Mouse (Mus musculus): ENCODE data around the gene Ifrd2. TPM values are rescaled to one million over a fixed set of nuclear protein-coding genes. Genes with fewer than 3 reads are reported as not detected.

Gene Ifrd2
- polyA plus RNA-seq, 1 experiment from 2014 or later = 40.0 TPM

DNA sequence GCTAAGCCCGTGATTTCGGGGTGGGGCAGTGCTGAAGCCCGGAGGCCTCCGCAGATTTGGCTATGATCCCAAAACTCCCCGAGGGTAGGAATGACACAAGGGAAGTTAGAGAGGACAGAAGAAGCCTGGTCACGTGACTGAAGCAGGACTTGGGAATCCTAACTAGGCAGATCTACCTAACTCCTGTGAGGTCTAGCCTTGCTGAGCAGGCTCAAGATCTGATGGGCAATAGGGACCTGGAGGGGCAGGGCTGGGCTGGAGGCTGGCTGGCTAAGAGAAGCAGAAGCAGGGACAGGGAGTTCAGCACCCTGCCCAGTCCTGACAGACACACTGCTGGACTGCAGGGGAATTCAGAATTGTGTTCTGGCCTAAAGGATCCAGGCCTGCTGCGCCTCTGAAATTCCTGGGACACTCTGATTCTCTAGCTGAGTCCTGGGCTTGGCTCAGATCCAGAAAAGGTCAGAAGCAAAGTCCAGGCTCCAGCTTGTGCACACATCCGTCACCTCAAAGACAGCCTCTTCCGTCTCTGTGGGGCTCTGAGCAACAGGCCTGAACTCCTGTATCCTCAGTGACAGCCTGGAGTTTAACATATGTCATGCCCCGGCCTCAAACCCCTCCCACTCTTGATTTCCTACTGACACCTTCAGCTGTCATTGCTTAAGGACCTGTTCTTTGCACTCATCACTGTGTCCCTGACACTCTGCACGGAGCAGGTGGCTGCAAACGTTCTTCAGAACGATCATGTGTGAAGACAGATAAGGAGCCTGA is 31.5 kb downstream of the Ifrd2 start:
- Histone ChIP-seq H3K27me3 (no peaks in the 10 kb centered on the region), H3K9me3 (no peaks in the 10 kb centered on the region), H3K4me2 (no peak overlapping the region), H3K4me3 (no peak overlapping the region), H3K27ac (peak overlapping the region; percentile 88), H3K9ac (peak overlapping the region; percentile 27; the same call in 1 of the 2 replicates), H3K4me1 (peaks cover 37% of the 10 kb centered on the region), H3K36me3 (peaks cover 78% of the 10 kb centered on the region)
- WGBS = 14% methylated on average over 13 of the region's 13 CpGs
- peak; percentile 73 for ATAC-seq (ENCODE audit: borderline replicate concordance, extremely low read depth, low FRiP score, low TSS enrichment)

DNA sequence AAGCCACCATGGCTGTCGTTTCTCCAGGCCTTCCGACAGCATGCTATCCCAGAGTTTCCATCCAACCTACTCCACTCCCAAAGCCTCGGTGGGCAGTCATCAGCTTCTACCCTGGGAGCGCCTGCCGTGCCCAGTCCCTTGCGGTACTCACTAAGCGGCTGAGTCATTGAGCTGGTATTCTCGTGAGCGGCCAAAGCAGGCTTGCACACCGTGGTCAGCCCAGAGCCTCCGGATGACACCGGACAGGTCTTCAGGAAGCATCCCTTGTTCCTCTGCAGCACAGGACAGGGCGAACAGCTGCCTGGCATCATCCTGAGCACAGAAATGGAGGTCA is 32.1 kb downstream of the Ifrd2 start:
- WGBS = 42% methylated on average over 13 of the region's 13 CpGs
- H3K4me2 ChIP-seq = no peak overlapping the region
- peak overlapping the region; percentile 88 for H3K27ac ChIP-seq
- no peak overlapping the region for H3K9ac ChIP-seq
- no peaks in the 10 kb centered on the region for H3K9me3 ChIP-seq
- H3K4me3 ChIP-seq = no peak overlapping the region
- no peak; the same call in none of the 2 replicates for ATAC-seq (ENCODE audit: borderline replicate concordance, extremely low read depth, low FRiP score, low TSS enrichment)
- H3K36me3 ChIP-seq = peaks cover 78% of the 10 kb centered on the region
- H3K4me1 ChIP-seq = peaks cover 41% of the 10 kb centered on the region
- H3K27me3 ChIP-seq = no peaks in the 10 kb centered on the region

DNA sequence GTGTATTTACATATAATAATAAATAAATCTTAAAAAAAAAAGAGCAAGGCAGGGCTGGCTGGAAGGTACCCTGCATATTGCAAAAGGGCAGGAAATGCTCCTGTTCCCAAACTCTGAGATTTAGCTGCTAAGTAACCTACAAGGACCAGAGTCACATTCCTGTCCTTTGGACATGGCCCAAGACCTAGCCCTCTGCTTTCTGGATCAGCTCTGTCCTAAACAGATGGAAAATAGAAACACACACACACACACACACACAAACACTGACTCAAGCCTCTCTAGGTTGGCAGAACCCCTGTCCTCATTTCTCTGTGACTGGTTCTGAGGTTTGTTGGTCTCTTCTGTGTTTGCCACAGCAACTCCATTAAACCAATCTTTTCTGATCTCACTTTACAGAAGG is 33.5 kb downstream of the Ifrd2 start:
- Histone ChIP-seq H3K27me3 (no peaks in the 10 kb centered on the region), H3K27ac (no peak overlapping the region), H3K4me2 (no peak overlapping the region), H3K4me3 (no peak overlapping the region), H3K9ac (no peak overlapping the region), H3K36me3 (peaks cover 76% of the 10 kb centered on the region), H3K9me3 (no peaks in the 10 kb centered on the region), H3K4me1 (peaks cover 53% of the 10 kb centered on the region)
- ATAC-seq (ENCODE audit: borderline replicate concordance, extremely low read depth, low FRiP score, low TSS enrichment) = no peak

DNA sequence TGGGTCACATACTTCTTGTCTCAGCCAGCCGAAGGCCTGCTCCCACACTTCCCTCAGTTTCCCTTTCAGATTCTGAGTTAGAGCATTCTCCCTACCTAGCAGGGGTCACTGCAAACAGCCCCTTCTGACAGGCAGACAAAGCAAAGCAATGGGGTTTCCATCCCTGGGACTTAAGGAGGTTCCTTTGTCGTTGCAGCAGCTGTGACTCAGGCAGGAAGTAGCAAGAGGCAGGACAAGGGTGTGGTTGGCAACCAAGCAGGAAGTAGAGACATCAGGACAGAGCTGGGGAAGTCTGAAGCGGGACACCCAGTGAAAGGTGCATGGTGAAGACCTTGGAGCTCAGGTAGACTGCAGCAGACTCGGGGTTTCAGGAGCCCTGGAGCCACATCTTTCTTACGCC is 37.1 kb downstream of the Ifrd2 start:
- H3K27ac ChIP-seq = peak overlapping the region; percentile 59; the same call in 1 of the 2 replicates
- no peak overlapping the region for H3K9ac ChIP-seq
- no peak overlapping the region for H3K4me3 ChIP-seq
- no peak overlapping the region for H3K4me2 ChIP-seq
- peaks cover 70% of the 10 kb centered on the region for H3K4me1 ChIP-seq
- no peak for ATAC-seq (ENCODE audit: borderline replicate concordance, extremely low read depth, low FRiP score, low TSS enrichment)
- no peaks in the 10 kb centered on the region for H3K9me3 ChIP-seq
- peaks cover 44% of the 10 kb centered on the region for H3K36me3 ChIP-seq
- H3K27me3 ChIP-seq = no peaks in the 10 kb centered on the region
- 72% methylated on average over 5 of the region's 5 CpGs for WGBS

DNA sequence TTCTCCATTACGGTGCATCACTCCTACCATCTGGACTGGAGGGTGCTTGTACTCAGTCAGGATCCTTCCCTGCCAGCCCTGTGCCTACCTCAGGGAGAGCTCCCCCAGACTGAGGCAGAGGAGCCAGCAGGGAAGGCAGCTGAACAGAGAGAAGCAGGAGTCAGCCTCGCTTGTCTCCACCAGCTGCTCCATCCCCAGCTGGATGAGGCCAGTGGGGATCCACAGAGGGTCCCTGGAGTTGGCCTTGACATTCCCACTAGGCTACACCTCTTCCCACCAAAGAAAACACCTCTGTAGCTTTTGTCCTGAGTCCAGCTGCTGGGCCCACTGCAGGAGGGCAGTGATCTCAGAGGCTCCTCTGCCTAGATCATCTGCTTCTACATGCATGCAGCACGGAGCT is 37.5 kb downstream of the Ifrd2 start:
- Histone ChIP-seq H3K4me1 (peaks cover 70% of the 10 kb centered on the region), H3K36me3 (peaks cover 40% of the 10 kb centered on the region), H3K27me3 (no peaks in the 10 kb centered on the region), H3K9me3 (no peaks in the 10 kb centered on the region), H3K4me3 (no peak overlapping the region), H3K9ac (no peak overlapping the region), H3K27ac (peak overlapping the region; percentile 59; the same call in 1 of the 2 replicates), H3K4me2 (no peak overlapping the region)
- no peak for ATAC-seq (ENCODE audit: borderline replicate concordance, extremely low read depth, low FRiP score, low TSS enrichment)
- 85% methylated on average over 3 of the region's 3 CpGs for WGBS

DNA sequence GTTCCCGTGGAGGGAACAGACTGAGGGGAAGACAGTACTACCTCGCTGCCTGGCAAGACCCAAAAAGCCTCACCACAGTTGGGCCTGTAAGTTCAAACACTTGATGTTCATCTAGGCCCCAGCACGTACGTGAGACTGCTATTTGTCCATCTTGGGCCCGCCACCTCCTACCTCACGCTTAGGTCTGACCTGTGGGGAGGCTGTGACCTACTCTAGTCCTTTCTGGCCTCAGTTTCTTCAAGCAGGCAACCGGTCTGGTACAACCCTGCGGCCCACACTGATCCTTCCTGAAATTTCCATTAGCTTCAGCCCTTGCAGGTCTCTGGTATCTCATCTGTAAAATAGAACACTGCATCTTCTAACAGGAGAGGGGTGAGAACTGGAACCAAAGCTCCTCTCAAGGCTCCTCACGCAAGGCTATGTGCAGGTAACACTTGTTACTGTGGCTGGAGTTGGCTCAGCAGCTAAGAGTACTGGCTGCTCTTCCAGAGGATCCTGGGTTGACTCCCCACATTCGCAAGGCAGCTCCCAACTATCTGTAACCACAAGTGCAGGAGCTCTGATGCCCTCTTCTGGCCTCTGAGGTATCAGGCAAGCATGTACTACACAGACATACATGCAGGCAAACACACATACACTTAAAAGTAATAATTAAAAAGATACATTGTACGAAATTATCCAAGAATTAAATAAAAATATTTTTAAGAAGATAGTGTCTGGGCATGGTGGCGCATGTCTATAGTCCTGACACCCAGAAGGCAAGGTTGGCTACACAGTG is 38.1 kb downstream of the Ifrd2 start:
- Histone ChIP-seq H3K27me3 (no peaks in the 10 kb centered on the region), H3K4me2 (no peak overlapping the region), H3K4me1 (peaks cover 70% of the 10 kb centered on the region), H3K9me3 (no peaks in the 10 kb centered on the region), H3K36me3 (peaks cover 34% of the 10 kb centered on the region), H3K4me3 (no peak overlapping the region), H3K9ac (no peak overlapping the region), H3K27ac (peak overlapping the region; percentile 90)
- 85% methylated on average over 12 of the region's 12 CpGs for WGBS
- ATAC-seq (ENCODE audit: borderline replicate concordance, extremely low read depth, low FRiP score, low TSS enrichment) = no peak

DNA sequence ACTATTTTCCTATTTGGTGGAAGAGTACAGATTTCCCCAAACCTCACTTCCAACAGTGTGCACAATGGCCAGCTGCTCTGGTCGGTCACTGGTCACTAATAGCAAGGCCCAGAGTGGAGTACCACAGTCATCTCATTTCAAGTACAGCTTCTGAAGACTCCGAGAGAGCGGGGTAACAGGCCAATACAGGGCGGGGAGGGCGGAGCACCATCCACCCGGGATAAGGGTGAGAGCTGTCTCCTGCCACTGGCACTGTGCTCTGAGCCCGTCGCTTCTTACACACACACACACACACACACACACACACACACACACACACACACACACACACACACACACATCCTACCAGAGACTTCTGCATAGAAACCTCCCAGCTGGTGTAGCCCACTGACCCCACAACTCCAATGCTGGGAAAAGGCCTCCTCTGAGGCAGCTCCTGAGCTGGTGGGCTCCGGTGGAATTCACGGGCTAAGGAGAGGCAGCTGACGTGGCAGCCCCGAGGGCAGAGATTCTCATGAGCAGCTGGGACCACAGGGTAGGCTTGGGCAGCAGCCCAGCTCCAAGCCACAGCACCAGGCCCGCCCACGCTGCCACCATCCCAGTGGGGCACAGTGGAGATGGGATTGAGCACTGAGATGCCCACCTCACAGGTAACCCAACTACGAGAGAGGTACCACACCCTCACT is 38.9 kb downstream of the Ifrd2 start:
- peak; percentile 50 for ATAC-seq (ENCODE audit: borderline replicate concordance, extremely low read depth, low FRiP score, low TSS enrichment)
- Histone ChIP-seq H3K27me3 (no peaks in the 10 kb centered on the region), H3K4me1 (peaks cover 73% of the 10 kb centered on the region), H3K4me3 (peak overlapping the region; percentile 4; the same call in 1 of the 2 replicates), H3K9ac (peak overlapping the region; percentile 42), H3K9me3 (no peaks in the 10 kb centered on the region), H3K27ac (peak overlapping the region; percentile 90), H3K36me3 (peaks cover 34% of the 10 kb centered on the region), H3K4me2 (peak overlapping the region; percentile 45)
- 36% methylated on average over 15 of the region's 15 CpGs for WGBS

DNA sequence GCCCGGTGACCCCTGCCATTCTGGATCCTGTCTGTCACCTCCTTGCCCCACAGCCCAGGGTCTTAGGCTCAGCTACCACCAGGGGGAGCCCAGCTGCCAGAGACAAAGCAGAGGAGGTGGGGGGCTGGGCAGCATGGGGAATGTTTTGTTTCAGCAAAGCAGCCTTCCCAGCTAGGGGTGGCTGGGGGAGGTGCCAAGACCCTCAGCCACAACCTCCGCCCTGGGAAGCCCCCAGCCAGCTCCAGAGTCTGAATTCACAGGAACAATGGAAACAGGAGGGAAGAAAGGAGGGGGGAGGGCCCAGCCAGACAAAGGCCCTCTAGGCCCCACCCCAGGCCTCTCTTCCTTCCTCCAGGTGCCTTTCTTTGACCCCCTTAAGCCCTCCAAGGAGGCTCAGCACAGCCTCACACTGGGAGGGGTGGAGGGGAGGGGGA is 39.4 kb downstream of the Ifrd2 start:
- Histone ChIP-seq H3K36me3 (peaks cover 34% of the 10 kb centered on the region), H3K9ac (peak overlapping the region; percentile 42), H3K4me1 (peaks cover 75% of the 10 kb centered on the region), H3K4me3 (peak overlapping the region; percentile 4; the same call in 1 of the 2 replicates), H3K4me2 (peak overlapping the region; percentile 45), H3K27ac (peak overlapping the region; percentile 90), H3K27me3 (no peaks in the 10 kb centered on the region), H3K9me3 (no peaks in the 10 kb centered on the region)
- ATAC-seq (ENCODE audit: borderline replicate concordance, extremely low read depth, low FRiP score, low TSS enrichment) = peak; percentile 68
- WGBS = 4% methylated on average over 2 of the region's 2 CpGs

DNA sequence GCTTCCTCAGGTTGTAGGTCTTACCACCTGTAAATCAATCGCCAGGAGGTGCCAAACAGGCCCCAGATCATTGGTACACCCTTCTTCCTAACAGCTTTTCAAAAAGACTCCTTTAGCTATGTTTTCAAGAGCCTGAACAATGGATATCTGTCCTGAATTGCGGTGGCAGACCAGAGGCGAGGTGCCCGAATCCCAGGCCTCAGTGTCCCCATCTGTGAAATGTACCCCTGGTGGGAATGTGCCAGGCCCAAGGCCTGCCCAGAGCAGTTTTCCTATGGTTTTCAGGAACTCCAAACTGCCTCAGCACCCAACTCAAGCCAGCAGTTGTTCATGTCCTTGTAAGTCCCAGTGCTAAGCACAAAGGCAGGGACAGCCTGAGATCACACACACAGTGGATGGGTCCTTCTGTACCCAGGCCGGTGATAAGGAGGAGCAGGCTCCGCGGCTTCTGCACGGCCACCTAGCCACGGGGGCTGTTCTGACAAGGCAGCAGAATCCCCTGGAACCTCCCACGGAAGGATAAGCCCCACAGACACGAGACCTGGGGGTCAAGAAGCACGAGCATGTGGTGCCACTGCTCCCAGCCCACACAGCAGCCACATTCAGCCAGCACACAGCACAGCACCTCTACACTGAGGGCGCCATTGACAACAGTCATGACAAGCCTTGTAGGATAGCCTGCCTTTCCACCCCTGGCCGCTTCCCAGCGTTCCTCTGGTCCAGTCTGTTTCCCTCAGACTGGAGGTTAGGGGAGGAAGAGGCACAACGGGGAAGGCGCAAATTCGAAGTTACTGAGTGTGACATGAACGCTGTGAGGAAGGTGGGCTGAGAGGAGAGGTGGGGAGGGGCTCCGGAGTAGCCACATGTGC is 40.2 kb downstream of the Ifrd2 start:
- no peak for ATAC-seq (ENCODE audit: borderline replicate concordance, extremely low read depth, low FRiP score, low TSS enrichment)
- H3K27me3 ChIP-seq = no peaks in the 10 kb centered on the region
- H3K27ac ChIP-seq = peak overlapping the region; percentile 90
- peaks cover 27% of the 10 kb centered on the region for H3K36me3 ChIP-seq
- peak overlapping the region; percentile 29 for H3K9ac ChIP-seq
- H3K9me3 ChIP-seq = no peaks in the 10 kb centered on the region
- 32% methylated on average over 20 of the region's 20 CpGs for WGBS
- H3K4me2 ChIP-seq = peak overlapping the region; percentile 45
- peaks cover 83% of the 10 kb centered on the region for H3K4me1 ChIP-seq
- H3K4me3 ChIP-seq = no peak overlapping the region

DNA sequence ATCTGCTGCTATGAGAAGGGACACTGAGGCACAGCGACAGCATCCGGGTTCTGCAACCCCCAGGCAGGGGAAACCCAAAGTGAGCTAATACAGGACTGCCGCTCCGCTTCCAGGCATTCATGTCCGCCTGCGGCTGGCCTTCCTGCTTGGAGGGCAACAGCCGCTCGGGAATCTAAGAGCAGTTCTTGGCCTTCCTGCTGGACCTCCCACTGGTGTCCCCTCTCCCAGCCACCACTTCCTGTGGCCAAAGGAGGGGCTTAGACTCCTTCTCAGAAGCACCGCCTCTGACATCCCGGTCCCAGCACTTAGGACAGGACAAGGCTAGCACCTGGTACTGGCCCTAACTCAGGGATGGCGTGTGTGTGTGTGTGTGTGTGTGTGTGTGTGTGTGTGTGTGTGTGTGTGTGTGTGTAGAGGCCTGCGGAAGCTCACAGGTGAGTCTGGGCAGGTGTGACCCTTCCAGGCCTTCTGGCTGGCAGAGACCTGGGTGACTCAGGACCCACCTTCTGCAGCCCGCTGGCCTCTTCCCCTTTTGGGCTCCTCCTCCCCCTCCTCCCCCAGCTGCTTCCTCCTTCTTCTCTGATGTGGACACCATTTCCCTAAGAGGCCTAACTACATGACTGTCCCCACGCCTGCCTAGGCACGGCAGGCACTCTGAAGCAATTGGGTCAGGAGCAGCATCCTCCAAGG is 41.4 kb downstream of the Ifrd2 start:
- H3K4me1 ChIP-seq = peaks cover 89% of the 10 kb centered on the region
- no peak overlapping the region for H3K9ac ChIP-seq
- peak overlapping the region; percentile 45 for H3K4me2 ChIP-seq
- H3K27me3 ChIP-seq = no peaks in the 10 kb centered on the region
- H3K36me3 ChIP-seq = peaks cover 21% of the 10 kb centered on the region
- peak overlapping the region; percentile 90 for H3K27ac ChIP-seq
- H3K4me3 ChIP-seq = no peak overlapping the region
- no peaks in the 10 kb centered on the region for H3K9me3 ChIP-seq
- WGBS = 38% methylated on average over 13 of the region's 15 CpGs
- no peak for ATAC-seq (ENCODE audit: borderline replicate concordance, extremely low read depth, low FRiP score, low TSS enrichment)

DNA sequence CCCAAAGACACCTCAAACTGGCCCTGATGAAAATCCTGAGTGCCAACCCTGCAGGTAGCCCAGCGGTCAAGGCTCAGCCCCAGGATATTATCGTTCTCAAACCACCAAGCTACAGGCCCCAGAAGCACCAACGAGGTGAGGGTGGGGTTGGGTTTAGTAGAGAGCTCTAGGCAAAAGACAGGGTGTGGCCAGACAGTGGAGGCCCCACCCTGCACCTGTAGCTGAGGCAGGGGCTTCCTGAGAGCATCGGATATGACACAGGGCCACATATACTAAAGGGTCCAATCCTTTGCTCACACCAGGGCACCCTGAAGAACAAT is 41.9 kb downstream of the Ifrd2 start:
- 24% methylated on average over 4 of the region's 4 CpGs for WGBS
- Histone ChIP-seq H3K9ac (no peak overlapping the region), H3K9me3 (no peaks in the 10 kb centered on the region), H3K4me3 (no peak overlapping the region), H3K27me3 (no peaks in the 10 kb centered on the region), H3K4me2 (peak overlapping the region; percentile 31), H3K27ac (peak overlapping the region; percentile 90), H3K4me1 (peaks cover 90% of the 10 kb centered on the region), H3K36me3 (peaks cover 16% of the 10 kb centered on the region)
- no peak for ATAC-seq (ENCODE audit: borderline replicate concordance, extremely low read depth, low FRiP score, low TSS enrichment)
